Mouse (Mus musculus) CH12.LX (cell line): ENCODE data around the gene Reln. TPM values are rescaled to one million over a fixed set of nuclear protein-coding genes. Genes with fewer than 3 reads are reported as not detected.

Source experiments
- DNase-seq: peaks from one replicate; pipeline ENCODE4 v3.0.0-alpha.2; 2013; ENCODE audit errors: extremely low read depth
- H3K27ac ChIP-seq: 2 replicates; pipeline ENCODE4 v1.5.1; 2012; ENCODE audit warnings: low read depth, mild to moderate bottlenecking, control low read depth, moderate library complexity; ENCODE audit not compliant: insufficient read depth
- H3K27me3 ChIP-seq: replicated peaks from 2 replicates; pipeline ENCODE3; 2012; ENCODE audit warnings: inconsistent platforms
- H3K36me3 ChIP-seq, 2 experiments: replicated peaks in 1 of 2; 2 replicates each; pipeline versions ENCODE3 to v1.6.1; 2012; ENCODE audit warnings: inconsistent platforms in 1 of 2, low read length in 1 of 2, mild to moderate bottlenecking in 1 of 2, mixed read lengths in 1 of 2, moderate library complexity in 1 of 2; ENCODE audit not compliant: control insufficient read depth in 1 of 2, insufficient read depth in 1 of 2
- H3K4me1 ChIP-seq, 2 experiments: 2 replicates each; pipeline ENCODE4 v1.6.1; 2012; ENCODE audit warnings: inconsistent platforms in 1 of 2, moderate library complexity in 1 of 2; ENCODE audit not compliant: insufficient read depth in 2 of 2, control insufficient read depth in 1 of 2
- H3K4me2 ChIP-seq: 2 replicates; pipeline ENCODE4 v1.6.1; 2012; ENCODE audit warnings: low read depth, mild to moderate bottlenecking, control low read depth; ENCODE audit not compliant: poor library complexity, insufficient read depth, severe bottlenecking
- H3K4me3 ChIP-seq, 3 experiments: fragments of 150-350 bp in 1 of 3; sonication (generic) in 1 of 3; replicated peaks in 1 of 3; 2 replicates each; pipeline versions ENCODE3 to v1.5.1; 2011 to 2012; ENCODE audit warnings: low read depth in 2 of 3, low read length in 2 of 3, mild to moderate bottlenecking in 2 of 3, moderate library complexity in 2 of 3, control low read depth in 1 of 3, improper control_type of control experiment in 1 of 3, inconsistent platforms in 1 of 3, mixed read lengths in 1 of 3; ENCODE audit not compliant: poor library complexity in 1 of 3
- H3K79me2 ChIP-seq: replicated peaks from 2 replicates; pipeline ENCODE4 v1.6.1; 2012; ENCODE audit warnings: mild to moderate bottlenecking, moderate library complexity; ENCODE audit not compliant: control insufficient read depth, poor library complexity, insufficient read depth, severe bottlenecking; ENCODE audit errors: extremely low read depth
- H3K9ac ChIP-seq: 2 replicates; pipeline ENCODE4 v1.6.1; 2012; ENCODE audit warnings: low read depth, mild to moderate bottlenecking, control low read depth, moderate library complexity; ENCODE audit not compliant: insufficient read depth
- H3K9me3 ChIP-seq: replicated peaks from 2 replicates; pipeline ENCODE3; 2012; ENCODE audit warnings: low read length, inconsistent platforms, mixed read lengths
- CHD1 ChIP-seq: IDR thresholded peaks from 2 replicates; pipeline ENCODE4 v1.6.1; 2012; ENCODE audit warnings: low read depth, low read length, improper control_type of control experiment, inconsistent platforms
- E2F4 ChIP-seq: IDR thresholded peaks from 2 replicates; pipeline ENCODE4 v1.6.1; 2011; ENCODE audit warnings: low read depth, low read length, improper control_type of control experiment; ENCODE audit not compliant: insufficient replicate concordance
- ELF1 ChIP-seq: IDR thresholded peaks from 2 replicates; pipeline ENCODE4 v1.6.1; 2014; ENCODE audit warnings: low read depth, mild to moderate bottlenecking, inconsistent platforms, low read length, improper control_type of control experiment
- ETS1 ChIP-seq: conservative IDR thresholded peaks from 2 replicates; pipeline ENCODE4 v1.6.1; 2012; ENCODE audit warnings: low read depth, mild to moderate bottlenecking, inconsistent platforms, low read length, improper control_type of control experiment, moderate library complexity
- HCFC1 ChIP-seq: IDR thresholded peaks from 2 replicates; pipeline ENCODE4 v1.6.1; 2012; ENCODE audit warnings: low read depth, mild to moderate bottlenecking, inconsistent platforms, low read length, improper control_type of control experiment
- JUN ChIP-seq: IDR thresholded peaks from 2 replicates; pipeline ENCODE4 v1.6.1; 2011; ENCODE audit warnings: low read depth, mild to moderate bottlenecking, low read length, improper control_type of control experiment, moderate library complexity; ENCODE audit not compliant: insufficient read depth
- JUND ChIP-seq: conservative IDR thresholded peaks from 2 replicates; pipeline ENCODE4 v1.6.1; 2011; ENCODE audit warnings: low read depth, low read length, improper control_type of control experiment
- MAFK ChIP-seq: IDR thresholded peaks from 2 replicates; pipeline ENCODE4 v1.6.1; 2011; ENCODE audit warnings: low read length, improper control_type of control experiment; ENCODE audit not compliant: insufficient replicate concordance
- MAX ChIP-seq: IDR thresholded peaks from 2 replicates; pipeline ENCODE4 v1.6.1; 2011; ENCODE audit warnings: low read length, improper control_type of control experiment
- MEF2A ChIP-seq: IDR thresholded peaks from 2 replicates; pipeline ENCODE4 v1.6.1; 2014; ENCODE audit warnings: low read depth, mild to moderate bottlenecking, inconsistent platforms, low read length, improper control_type of control experiment, borderline replicate concordance
- NELFE ChIP-seq: IDR thresholded peaks from 2 replicates; pipeline ENCODE4 v1.6.1; 2011; ENCODE audit warnings: low read depth, low read length, improper control_type of control experiment
- NRF1 ChIP-seq: IDR thresholded peaks from 2 replicates; pipeline ENCODE4 v1.6.1; 2014; ENCODE audit warnings: low read depth, mild to moderate bottlenecking, inconsistent platforms, low read length, improper control_type of control experiment, moderate library complexity
- PAX5 ChIP-seq: IDR thresholded peaks from 2 replicates; pipeline ENCODE4 v1.6.1; 2012; ENCODE audit warnings: low read length, inconsistent platforms, mixed read lengths
- POLR2A ChIP-seq: IDR thresholded peaks from 2 replicates; pipeline ENCODE4 v1.6.1; 2011; ENCODE audit warnings: low read depth, mild to moderate bottlenecking, improper control_type of control experiment, low read length
- POLR2AphosphoS2 ChIP-seq: IDR thresholded peaks from 2 replicates; pipeline ENCODE4 v1.6.1; 2011; ENCODE audit warnings: low read depth, low read length, improper control_type of control experiment
- RCOR1 ChIP-seq: conservative IDR thresholded peaks from 2 replicates; pipeline ENCODE4 v1.6.1; 2012; ENCODE audit warnings: low read depth, mild to moderate bottlenecking, inconsistent platforms, low read length, improper control_type of control experiment
- SIN3A ChIP-seq: IDR thresholded peaks from 2 replicates; pipeline ENCODE4 v1.6.1; 2012; ENCODE audit warnings: low read length, improper control_type of control experiment, inconsistent platforms
- SMC3 ChIP-seq: IDR thresholded peaks from 2 replicates; pipeline ENCODE4 v1.6.1; 2011; ENCODE audit warnings: low read depth, low read length, improper control_type of control experiment
- TBP ChIP-seq: conservative IDR thresholded peaks from 2 replicates; pipeline ENCODE4 v1.6.1; 2011; ENCODE audit warnings: low read depth, low read length, improper control_type of control experiment
- USF1 ChIP-seq: IDR thresholded peaks from 2 replicates; pipeline ENCODE4 v1.6.1; 2014; ENCODE audit warnings: low read depth, mild to moderate bottlenecking, inconsistent platforms, low read length, improper control_type of control experiment
- USF2 ChIP-seq: conservative IDR thresholded peaks from 2 replicates; pipeline ENCODE4 v1.6.1; 2011; ENCODE audit warnings: low read depth, low read length, improper control_type of control experiment
- ZC3H11A ChIP-seq: IDR thresholded peaks from 2 replicates; pipeline ENCODE4 v1.6.1; 2012; ENCODE audit warnings: low read depth, mild to moderate bottlenecking, inconsistent platforms, low read length, improper control_type of control experiment
- ZKSCAN1 ChIP-seq: IDR thresholded peaks from 2 replicates; pipeline ENCODE4 v1.6.1; 2012; ENCODE audit warnings: low read depth, inconsistent platforms, low read length, improper control_type of control experiment, borderline replicate concordance
- ZMIZ1 ChIP-seq: IDR thresholded peaks from 2 replicates; pipeline ENCODE4 v1.6.1; 2012; ENCODE audit warnings: low read depth, mild to moderate bottlenecking, inconsistent platforms, low read length, improper control_type of control experiment
- ZNF384 ChIP-seq: IDR thresholded peaks from 2 replicates; pipeline ENCODE4 v1.6.1; 2012; ENCODE audit warnings: low read depth, low read length, improper control_type of control experiment, inconsistent platforms
- dilution Hi-C: fragments of 300-500 bp; cut with MboI; formaldehyde crosslinking; loops from 2 replicates; pipeline ENCODE4 v1.14.3; 2020; ENCODE audit warnings: low sequenced_read_pairs; ENCODE audit not compliant: extremely low pct_unique_long_range_greater_than_20kb, extremely low pct_ligation_motif_present
- in situ Hi-C: fragments of 300-500 bp; cut with MboI; formaldehyde crosslinking; loops from 3 replicates; pipeline ENCODE4 v1.14.3; 2019; ENCODE audit warnings: low sequenced_read_pairs, low pct_ligation_motif_present, low pct_unique_long_range_greater_than_20kb, mixed read lengths
- polyA plus RNA-seq: library from polyadenylated mRNA; unstranded; fragments of >175 nt; gene quantifications from 2 replicates; pipeline ENCODE4 v1.2.1, GENCODE M21; 2012; ENCODE audit warnings: low read depth; ENCODE audit not compliant: insufficient read length
- total RNA-seq, 2 experiments: library from RNA; depleted of rRNA; stranded (reverse); fragments of 300-350 nt in 1 of 2; fragments of >200 nt in 1 of 2; gene quantifications; 2 replicates each; pipeline ENCODE4 v1.2.3; 2012 to 2014

Reln gene
- total and polyA plus RNA-seq, 3 experiments, result 0.03 to 0.04 TPM; not detected in 1

GRCm38 (mm10) chr5:22080468-22080986 is 264.0 kb downstream of the Reln start:
- Histone ChIP-seq H3K4me2 (no peak overlapping the region), H3K9ac (no peak overlapping the region), H3K4me3 (no peak overlapping the region), H3K4me1 (no peaks in the 10 kb centered on the region), H3K27ac (no peak overlapping the region), H3K36me3 (no peaks in the 10 kb centered on the region), H3K79me2 (no peaks in the 10 kb centered on the region), H3K9me3 (no peaks in the 10 kb centered on the region), H3K27me3 (no peaks in the 10 kb centered on the region)
- in situ Hi-C loops (no loop called here), dilution Hi-C loops (no loop called here)
- DNase-seq, result no peak
- TF ChIP-seq ZC3H11A (no peak), SIN3A (no peak), RCOR1 (no peak), ZKSCAN1 (no peak), MEF2A (no peak), USF1 (no peak), TBP (no peak), E2F4 (no peak), SMC3 (no peak), MAFK (no peak), JUND (no peak), ELF1 (no peak), POLR2A (no peak)

GRCm38 (mm10) chr5:22074971-22075370 is 269.5 kb downstream of the Reln start:
- in situ Hi-C loops, result no loop called here
- no peak for TF ChIP-seq PAX5
- no peak for TF ChIP-seq USF2
- no peak for TF ChIP-seq MAFK
- TF ChIP-seq MEF2A, result no peak
- TF ChIP-seq HCFC1, result no peak
- TF ChIP-seq NRF1, result no peak
- no peak for TF ChIP-seq ZNF384
- no peak for TF ChIP-seq CHD1
- no peak for TF ChIP-seq ZMIZ1
- no peak for TF ChIP-seq TBP
- no peak for TF ChIP-seq JUND
- no peak for TF ChIP-seq ZKSCAN1
- TF ChIP-seq NELFE, result no peak
- TF ChIP-seq JUN, result no peak
- TF ChIP-seq ELF1, result no peak
- no peak for TF ChIP-seq RCOR1
- TF ChIP-seq POLR2AphosphoS2, result no peak
- no peak for TF ChIP-seq MAX
- no peak for TF ChIP-seq ETS1
- TF ChIP-seq, all 38 proteins: peak for 0
- dilution Hi-C loops, result no loop called here

More at GRCm38 (mm10) chr5:22074971-22075370, 269.5 kb downstream of the Reln start:
- no peak overlapping the region for H3K27ac ChIP-seq
- no peaks in the 10 kb centered on the region for H3K79me2 ChIP-seq
- no peak overlapping the region for H3K4me3 ChIP-seq
- no peak for DNase-seq
- no peaks in the 10 kb centered on the region for H3K27me3 ChIP-seq
- H3K36me3 ChIP-seq, result no peaks in the 10 kb centered on the region
- no peak overlapping the region for H3K4me2 ChIP-seq
- H3K9me3 ChIP-seq, result no peaks in the 10 kb centered on the region
- no peak overlapping the region for H3K9ac ChIP-seq
- no peaks in the 10 kb centered on the region for H3K4me1 ChIP-seq
